Mouse (Mus musculus) megakaryocyte-erythroid progenitor cell, adult 5 weeks (primary cell): Measurements from ENCODE around the gene Gm48552. TPM values are rescaled to one million over a fixed set of nuclear protein-coding genes. Genes with fewer than 3 reads are reported as not detected.

Experiments
- polyA plus RNA-seq: library from polyadenylated mRNA; stranded (reverse); fragments of >175 nt; gene quantifications from 2 replicates; pipeline ENCODE4 v1.2.3, GENCODE M21; 2012

Gene Gm48552
- polyA plus RNA-seq = 6.5 and 12.0 TPM in 2 replicates

GRCm38 (mm10) chr10:81388505-81389055 lies at the start of gene Gm48552:
Gene Gm48552, plus strand, starts transcription at chr10:81389005.

GRCm38 (mm10) chr10:81342686-81343505 lies 45.9 kb upstream of the Gm48552 start, which contains the start of gene Gipc3:
Gene Gipc3, minus strand, starts transcription at chr10:81343266.

GRCm38 (mm10) chr10:81350351-81351063 lies 38.3 kb upstream of the Gm48552 start, which contains the start of gene Hmg20b:
Gene Hmg20b, minus strand, starts transcription at chr10:81350480.

DNA sequence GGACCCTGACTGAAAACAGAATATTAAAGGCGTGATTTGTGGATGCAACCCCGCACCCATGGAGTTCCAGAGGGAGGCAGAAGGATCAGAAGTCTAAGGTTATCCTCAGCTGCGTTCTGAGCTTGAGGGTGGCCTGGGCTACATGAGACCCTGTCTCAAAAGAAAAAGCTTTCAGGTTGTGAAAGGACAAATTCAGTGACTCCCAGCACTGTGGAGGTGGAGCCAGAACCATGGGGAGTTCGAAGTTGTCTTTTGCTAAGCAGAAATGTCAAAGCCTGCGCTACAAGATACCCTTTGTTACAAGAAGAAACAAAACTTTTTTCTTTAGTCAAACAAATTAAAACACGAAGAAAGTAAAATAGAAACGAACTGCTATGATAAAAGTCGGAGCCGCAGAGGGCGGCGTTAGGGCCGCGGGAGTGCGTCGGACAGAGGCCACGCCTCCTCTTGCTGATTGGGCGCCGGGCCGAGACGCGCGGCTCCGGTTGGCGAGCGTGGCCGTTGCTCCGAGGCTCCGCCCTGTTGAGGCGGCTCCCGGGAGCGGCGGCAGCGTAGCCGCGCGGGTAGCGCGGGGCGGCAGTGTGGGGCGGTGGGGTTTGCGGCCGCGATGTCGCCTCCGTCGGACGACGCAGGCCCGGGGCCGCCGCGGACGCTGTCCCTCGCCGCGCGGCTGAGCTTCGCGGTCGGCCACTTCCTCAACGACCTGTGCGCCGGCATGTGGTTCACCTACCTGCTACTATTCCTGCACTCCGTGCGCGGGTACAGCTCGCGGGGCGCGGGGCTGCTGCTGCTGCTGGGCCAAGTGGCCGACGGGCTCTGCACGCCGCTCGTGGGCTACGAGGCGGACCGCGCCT lies 31.6 kb upstream of the Gm48552 start, which contains the start of gene Mfsd12:
TSS of gene Mfsd12 (plus strand) at position 501 of the 854 bp plus-strand sequence.

GRCm38 (mm10) chr10:81365672-81366476 lies 22.9 kb upstream of the Gm48552 start, which contains the start of gene 4930404N11Rik:
Gene 4930404N11Rik, minus strand, starts transcription at chr10:81365816.

GRCm38 (mm10) chr10:81377793-81378552 lies 10.8 kb upstream of the Gm48552 start, which contains the start of gene Fzr1:
Gene Fzr1, minus strand, starts transcription at chr10:81378516.

GRCm38 (mm10) chr10:81383802-81384604 lies 4.8 kb upstream of the Gm48552 start, which contains the start of the genes Dohh and Gm48551:
Gene Dohh, plus strand, starts transcription at chr10:81384428.
Gene Gm48551, plus strand, starts transcription at chr10:81384466.

DNA sequence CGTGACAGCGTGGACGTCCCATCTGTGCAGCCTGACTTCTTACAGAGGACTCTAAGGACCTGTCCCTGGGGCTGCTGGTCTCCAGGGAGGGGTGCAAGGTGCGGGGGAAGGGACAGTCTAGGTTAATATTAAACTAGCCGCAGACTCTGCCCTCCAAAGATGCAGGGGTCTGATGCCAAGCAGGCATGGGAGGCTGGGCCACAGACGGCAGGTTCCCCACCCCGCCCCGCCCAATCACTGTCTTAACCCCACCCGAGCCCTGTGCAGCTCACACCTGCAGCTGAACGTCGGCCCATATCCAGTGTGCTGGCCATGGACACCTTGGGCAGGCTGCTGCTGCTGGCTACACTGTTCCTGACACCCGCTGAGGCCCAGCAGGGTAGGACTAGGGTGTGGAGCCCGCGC lies 4.0 kb downstream of the Gm48552 start, which contains the start of gene Smim24:
TSS of gene Smim24 (plus strand) at position 271 of the 405 bp plus-strand sequence.

Other genes with a start within 250 kb of the Gm48552 start
- 42.4 and 50.2 TPM in 2 replicates for gene Pias4, start 221.1 kb upstream of the Gm48552 start, polyA plus RNA-seq
- gene Eef2, start 212.4 kb upstream of the Gm48552 start, polyA plus RNA-seq = 2,457 and 2,760 TPM in 2 replicates
- 87.1 and 87.3 TPM in 2 replicates for gene Dapk3, start 206.0 kb upstream of the Gm48552 start, polyA plus RNA-seq
- gene 4930442H23Rik, start 205.2 kb upstream of the Gm48552 start, polyA plus RNA-seq = not detected in 2 replicates
- gene Nmrk2, start 187.0 kb upstream of the Gm48552 start, polyA plus RNA-seq = not detected in 2 replicates
- 0.06 TPM in 1 of 2 replicates, not detected in the other for gene Atcay, start 158.2 kb upstream of the Gm48552 start, polyA plus RNA-seq
- 0.35 and 0.63 TPM in 2 replicates for gene Zfr2, start 155.8 kb upstream of the Gm48552 start, polyA plus RNA-seq
- 66.6 and 73.6 TPM in 2 replicates for gene Matk, start 136.1 kb upstream of the Gm48552 start, polyA plus RNA-seq
- gene Mrpl54, start 122.1 kb upstream of the Gm48552 start, polyA plus RNA-seq = 478 and 479 TPM in 2 replicates
- 99.2 and 99.9 TPM in 2 replicates for gene Apba3, start 122.0 kb upstream of the Gm48552 start, polyA plus RNA-seq
- gene Tjp3, start 97.4 kb upstream of the Gm48552 start, polyA plus RNA-seq = 15.6 and 16.5 TPM in 2 replicates
- 317 and 331 TPM in 2 replicates for gene Pip5k1c, start 96.0 kb upstream of the Gm48552 start, polyA plus RNA-seq
- 96.8 and 123 TPM in 2 replicates for gene Cactin, start 67.9 kb upstream of the Gm48552 start, polyA plus RNA-seq
- gene Tbxa2r, start 60.3 kb upstream of the Gm48552 start, polyA plus RNA-seq = 3.6 and 5.2 TPM in 2 replicates
- 0.32 and 0.93 TPM in 2 replicates for gene Gipc3, start 45.7 kb upstream of the Gm48552 start, polyA plus RNA-seq
- 274 and 308 TPM in 2 replicates for gene Hmg20b, start 38.5 kb upstream of the Gm48552 start, polyA plus RNA-seq
- gene Mfsd12, start 31.5 kb upstream of the Gm48552 start, polyA plus RNA-seq = 60.6 and 65.0 TPM in 2 replicates
- 2.8 and 5.0 TPM in 2 replicates for gene 4930404N11Rik, start 23.2 kb upstream of the Gm48552 start, polyA plus RNA-seq
- gene Fzr1, start 10.5 kb upstream of the Gm48552 start, polyA plus RNA-seq = 55.8 and 61.0 TPM in 2 replicates
- gene Dohh, start 4.6 kb upstream of the Gm48552 start, polyA plus RNA-seq = 169 and 171 TPM in 2 replicates
- 0.64 and 1.3 TPM in 2 replicates for gene Gm48551, start 4.5 kb upstream of the Gm48552 start, polyA plus RNA-seq
- 9.7 and 10.1 TPM in 2 replicates for gene Smim24, start 4.0 kb downstream of the Gm48552 start, polyA plus RNA-seq
- 223 and 238 TPM in 2 replicates for gene Nfic, start 66.6 kb downstream of the Gm48552 start, polyA plus RNA-seq
- 0.11 and 0.35 TPM in 2 replicates for gene Celf5, start 93.7 kb downstream of the Gm48552 start, polyA plus RNA-seq
- 293 and 377 TPM in 2 replicates for gene Ncln, start 107.4 kb downstream of the Gm48552 start, polyA plus RNA-seq
- 29.4 and 31.3 TPM in 2 replicates for gene S1pr4, start 111.1 kb downstream of the Gm48552 start, polyA plus RNA-seq
- 62.5 and 63.6 TPM in 2 replicates for gene Gna15, start 135.2 kb downstream of the Gm48552 start, polyA plus RNA-seq
- 12.9 and 13.1 TPM in 2 replicates for gene Gna11, start 156.2 kb downstream of the Gm48552 start, polyA plus RNA-seq
- 1,582 and 1,630 TPM in 2 replicates for gene Aes, start 170.5 kb downstream of the Gm48552 start, polyA plus RNA-seq
- gene Tle2, start 185.6 kb downstream of the Gm48552 start, polyA plus RNA-seq = 19.6 and 35.0 TPM in 2 replicates
- gene Tle6, start 212.1 kb downstream of the Gm48552 start, polyA plus RNA-seq = 28.2 and 41.6 TPM in 2 replicates
- 0.09 and 0.15 TPM in 2 replicates for gene BC025920, start 217.3 kb downstream of the Gm48552 start, polyA plus RNA-seq
- 75.3 and 78.0 TPM in 2 replicates for gene Sirt6, start 238.8 kb downstream of the Gm48552 start, polyA plus RNA-seq
- 5.9 and 7.5 TPM in 2 replicates for gene Ankrd24, start 239.5 kb downstream of the Gm48552 start, polyA plus RNA-seq